Mouse (Mus musculus) ES-E14 (cell line): ENCODE results near the gene Ttc37. TPM values are rescaled to one million over a fixed set of nuclear protein-coding genes. Genes with fewer than 3 reads are reported as not detected.
A peak's percentile ranks its signal among the peaks of the same experiment; 100 is the strongest.

Experiments used
- DNase-seq: peaks from one replicate; pipeline ENCODE4 v3.0.0-alpha.2; 2013; ENCODE audit warnings: low read depth, low spot score
- H3K27ac ChIP-seq: 2 replicates; pipeline ENCODE4 v1.5.1; 2012; ENCODE audit warnings: low read depth, mild to moderate bottlenecking, low read length, moderate library complexity, mixed read lengths; ENCODE audit not compliant: poor library complexity, insufficient read depth, severe bottlenecking
- H3K36me3 ChIP-seq: 2 replicates; pipeline ENCODE4 v1.6.1; 2012; ENCODE audit warnings: mild to moderate bottlenecking, low read length, moderate library complexity, mixed read lengths; ENCODE audit not compliant: control insufficient read depth, poor library complexity, insufficient read depth, severe bottlenecking
- H3K4me1 ChIP-seq, 2 experiments: fragments of 150-350 bp in 1 of 2; sonication (generic) in 1 of 2; 2 replicates each; pipeline ENCODE4 v1.6.1; 2012; ENCODE audit warnings: low read length in 2 of 2, mild to moderate bottlenecking in 1 of 2, mixed read lengths in 1 of 2; ENCODE audit not compliant: control insufficient read depth in 2 of 2, insufficient read depth in 2 of 2, poor library complexity in 1 of 2
- H3K4me3 ChIP-seq, 2 experiments: fragments of 150-350 bp in 1 of 2; sonication (generic) in 1 of 2; 2 replicates each; pipeline ENCODE4 v1.5.1; 2012; ENCODE audit warnings: low read length in 2 of 2, low read depth in 1 of 2, mild to moderate bottlenecking in 1 of 2, mixed read lengths in 1 of 2; ENCODE audit not compliant: insufficient read depth in 1 of 2, poor library complexity in 1 of 2, severe bottlenecking in 1 of 2
- H3K9ac ChIP-seq: 2 replicates; pipeline ENCODE4 v1.6.1; 2012; ENCODE audit warnings: low read depth, mild to moderate bottlenecking, low read length, mixed read lengths; ENCODE audit not compliant: poor library complexity, insufficient read depth, severe bottlenecking
- H3K9me3 ChIP-seq: fragments of 150-350 bp; sonication (generic); 2 replicates; pipeline ENCODE4 v1.6.1; 2012; ENCODE audit warnings: low read depth, mild to moderate bottlenecking, low read length; ENCODE audit not compliant: control insufficient read depth, insufficient read depth
- CHD2 ChIP-seq: IDR thresholded peaks from 2 replicates; pipeline ENCODE4 v1.6.1; 2014; ENCODE audit warnings: mild to moderate bottlenecking, low read depth, low read length, inconsistent platforms
- HCFC1 ChIP-seq: IDR thresholded peaks from 2 replicates; pipeline ENCODE4 v1.6.1; 2012; ENCODE audit warnings: low read length, inconsistent platforms, borderline replicate concordance; ENCODE audit not compliant: insufficient read depth
- MAFK ChIP-seq: IDR thresholded peaks from 2 replicates; pipeline ENCODE4 v1.6.1; 2014; ENCODE audit warnings: mild to moderate bottlenecking, low read depth, low read length, inconsistent platforms; ENCODE audit not compliant: insufficient read depth
- ZC3H11A ChIP-seq: IDR thresholded peaks from 2 replicates; pipeline ENCODE4 v1.6.1; 2012; ENCODE audit warnings: low read depth, mild to moderate bottlenecking, inconsistent platforms, low read length, borderline replicate concordance
- ZNF384 ChIP-seq: IDR thresholded peaks from 2 replicates; pipeline ENCODE4 v1.6.1; 2012; ENCODE audit warnings: low read depth, low read length, inconsistent platforms
- in situ Hi-C, 2 experiments: fragments of 600-800 bp; cut with MboI; formaldehyde crosslinking; loops; one replicate each; pipeline ENCODE4 v1.15.1; 2025; ENCODE audit warnings: low sequenced_read_pairs in 2 of 2, inconsistent platforms in 1 of 2; ENCODE audit not compliant: unreplicated experiment in 2 of 2
- total RNA-seq: library from RNA; depleted of rRNA; stranded (reverse); fragments of 300-350 nt; gene quantifications from 2 replicates; pipeline ENCODE4 v1.2.3, GENCODE M21; 2012; rRNA removed

Gene Ttc37
- total RNA-seq, 1 experiment, result 38.3 TPM

GRCm38 (mm10) chr13:76195431-76196138 is 97.1 kb downstream of the Ttc37 start:
- no peak overlapping the region for H3K4me3 ChIP-seq
- no peak overlapping the region for H3K27ac ChIP-seq
- DNase-seq, result no peak

DNA sequence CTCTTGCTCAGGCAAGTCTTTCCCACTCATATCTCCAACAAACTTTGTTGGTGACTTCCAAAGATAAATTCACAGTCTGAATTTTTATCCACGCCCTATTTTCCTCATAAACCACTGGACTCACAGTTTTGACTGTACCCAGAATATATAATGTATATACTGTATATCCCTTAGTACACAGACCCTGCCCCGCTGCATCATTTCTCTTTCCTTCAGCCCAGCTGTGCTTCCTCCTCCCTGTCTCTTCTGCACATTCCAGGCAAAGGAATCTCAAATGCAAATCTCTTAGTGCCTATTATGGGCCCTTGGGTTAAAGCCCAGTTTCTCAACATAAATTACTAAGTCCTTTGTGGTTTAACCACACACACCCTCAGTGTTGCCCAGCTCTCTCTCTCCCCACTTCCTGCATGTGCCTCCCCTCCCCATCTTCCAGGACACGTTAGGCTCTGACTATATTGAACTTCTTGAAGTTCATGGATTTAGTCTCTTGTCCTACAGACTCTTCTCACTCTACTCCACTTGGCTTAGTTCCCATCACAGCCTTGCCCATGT is 98.8 kb downstream of the Ttc37 start:
- H3K27ac ChIP-seq, result no peak overlapping the region

More at GRCm38 (mm10) chr13:76195431-76196138, 97.1 kb downstream of the Ttc37 start:
- peaks cover 2% of the 10 kb centered on the region for H3K36me3 ChIP-seq
- in situ Hi-C loops, result no loop called here
- H3K9me3 ChIP-seq, result no peaks in the 10 kb centered on the region
- H3K9ac ChIP-seq, result no peak overlapping the region
- TF ChIP-seq CHD2, result no peak
- no peaks in the 10 kb centered on the region for H3K4me1 ChIP-seq

DNA sequence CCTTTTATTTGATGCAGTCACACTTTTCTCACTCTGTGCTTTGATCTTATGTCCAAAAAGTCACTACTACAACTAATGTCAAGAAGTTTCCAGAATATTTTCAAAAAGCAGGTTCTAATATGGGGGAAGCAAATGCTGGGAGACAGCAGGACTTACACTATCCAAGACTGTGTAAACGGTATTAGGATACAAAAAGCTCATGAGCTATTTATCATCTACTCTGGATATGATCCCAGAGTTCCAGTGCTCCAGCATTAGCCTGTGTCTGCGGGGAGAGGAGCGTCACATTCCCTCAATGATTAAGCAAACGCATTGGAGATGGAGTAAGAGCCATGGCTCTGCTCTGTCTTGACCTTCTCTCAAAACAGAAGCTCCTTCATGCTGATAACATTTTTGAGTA is 101.4 kb downstream of the Ttc37 start:
- in situ Hi-C loops, result no loop called here
- H3K36me3 ChIP-seq, result peaks cover 2% of the 10 kb centered on the region; the same call in 1 of the 2 replicates
- H3K4me1 ChIP-seq, result no peaks in the 10 kb centered on the region
- H3K27ac ChIP-seq, result no peak overlapping the region
- no peak overlapping the region for H3K4me3 ChIP-seq
- no peak for DNase-seq
- no peak for TF ChIP-seq CHD2
- TF ChIP-seq HCFC1, result no peak
- TF ChIP-seq ZC3H11A, result no peak
- TF ChIP-seq ZNF384, result no peak
- no peak for TF ChIP-seq MAFK
- no peak overlapping the region for H3K9ac ChIP-seq
- no peaks in the 10 kb centered on the region for H3K9me3 ChIP-seq

More for the DNA sequence above, 98.8 kb downstream of the Ttc37 start:
- Histone ChIP-seq H3K4me1 (no peaks in the 10 kb centered on the region), H3K9ac (no peak overlapping the region), H3K36me3 (peaks cover 2% of the 10 kb centered on the region), H3K4me3 (no peak overlapping the region), H3K9me3 (no peaks in the 10 kb centered on the region)
- DNase-seq, result no peak
- in situ Hi-C loops, result no loop called here
- TF ChIP-seq CHD2 (no peak), MAFK (no peak), ZNF384 (no peak), ZC3H11A (no peak), HCFC1 (no peak)

GRCm38 (mm10) chr13:76214928-76215327 is 116.4 kb downstream of the Ttc37 start:
- Histone ChIP-seq H3K4me3 (no peak overlapping the region), H3K9me3 (no peaks in the 10 kb centered on the region), H3K9ac (no peak overlapping the region), H3K27ac (no peak overlapping the region), H3K36me3 (no peaks in the 10 kb centered on the region), H3K4me1 (no peaks in the 10 kb centered on the region)
- in situ Hi-C loops, result no loop called here
- no peak for DNase-seq
- peak; percentile 75; the same call in 1 of the 2 replicates for TF ChIP-seq MAFK
- no peak for TF ChIP-seq ZNF384

DNA sequence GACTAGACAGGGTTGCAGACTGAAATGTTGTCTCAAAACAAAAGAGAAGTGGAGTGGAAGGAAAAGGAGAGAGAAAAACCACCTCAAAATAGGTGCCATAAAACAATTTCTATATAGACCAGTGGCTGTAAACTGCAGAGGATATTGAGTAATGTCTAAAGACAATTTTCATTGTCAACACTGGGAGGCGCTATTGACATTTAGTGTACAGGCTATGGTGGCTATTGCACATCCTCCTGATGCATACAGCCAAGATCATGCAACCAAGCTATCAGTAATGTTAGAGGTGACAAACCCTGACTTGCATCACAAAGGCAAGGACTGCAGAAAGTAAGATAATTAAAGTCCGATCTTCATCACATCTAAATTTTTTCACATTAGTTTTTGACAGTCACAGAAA is 116.9 kb downstream of the Ttc37 start:
- Histone ChIP-seq H3K9ac (no peak overlapping the region), H3K27ac (no peak overlapping the region), H3K9me3 (no peaks in the 10 kb centered on the region), H3K4me3 (no peak overlapping the region), H3K4me1 (no peaks in the 10 kb centered on the region), H3K36me3 (no peaks in the 10 kb centered on the region)
- DNase-seq, result peak; percentile 38
- TF ChIP-seq MAFK, result no peak
- no peak for TF ChIP-seq ZC3H11A
- no peak for TF ChIP-seq HCFC1
- no peak for TF ChIP-seq ZNF384
- no peak for TF ChIP-seq CHD2
- in situ Hi-C loops, result no loop called here

Other genes with a start within 250 kb of the Ttc37 start
- gene Rhobtb3, start 154.8 kb upstream of the Ttc37 start, total RNA-seq, result 7.3 and 8.9 TPM in 2 replicates
- not detected in 2 replicates for gene Spata9, start 131.6 kb upstream of the Ttc37 start, total RNA-seq
- 6.5 and 8.9 TPM in 2 replicates for gene Rfesd, start 80.0 kb upstream of the Ttc37 start, total RNA-seq
- 0.11 and 0.27 TPM in 2 replicates for gene Gpr150, start 41.7 kb upstream of the Ttc37 start, total RNA-seq
- gene Arsk, start 74 bp upstream of the Ttc37 start, total RNA-seq, result 4.5 and 8.3 TPM in 2 replicates
- not detected in 2 replicates for gene Fam81b, start 206.3 kb downstream of the Ttc37 start, total RNA-seq